10 mouse cellular contexts compared by ENCODE assay signal in genomic region chr5:125243928-125244327, GRCm38 (mm10).
A peak's percentile ranks its signal among the peaks of the same experiment; 100 is the strongest.
DNase-seq lines count a peak whose midpoint lies in the region; ATAC-seq and TF ChIP-seq lines count a peak whose summit lies in the region.
"Had no signal": no experiment of that assay in that cellular context is flagged by ENCODE, and none has a peak within 500 bp of the region (broad histone marks: within the 10 kb centered on the region; RNA-seq: fewer than 3 reads in every experiment).

No protein-coding gene starts in this region.

- ATAC-seq in kidney, embryonic 16.5 days (ENCODE audit: low FRiP score, low TSS enrichment) = no peak
- ATAC-seq in midbrain, embryonic 14.5 days (ENCODE audit: low FRiP score, low TSS enrichment) = no peak

- H3K4me2 ChIP-seq in kidney, embryonic 16.5 days (replicated peaks; ENCODE audit: low read depth, low read length) = no peak overlapping the region
- H3K4me2 ChIP-seq in midbrain, embryonic 14.5 days (ENCODE audit: low read length) = no peak overlapping the region
- H3K4me2 ChIP-seq: heart, embryonic 15.5 days had no signal

- no peak overlapping the region for H3K9ac ChIP-seq in kidney, embryonic 16.5 days (replicated peaks; ENCODE audit: low read length)
- no peak overlapping the region for H3K9ac ChIP-seq in midbrain, embryonic 14.5 days (replicated peaks; ENCODE audit: low read length)
- H3K9ac ChIP-seq: heart, embryonic 15.5 days had no signal

- WGBS in kidney, embryonic 16.5 days = 55% methylated on average over 6 of the region's 6 CpGs
- WGBS in midbrain, embryonic 14.5 days = 17% methylated on average over 6 of the region's 6 CpGs

- peaks cover 18% of the 10 kb centered on the region for H3K4me1 ChIP-seq in kidney, embryonic 16.5 days (ENCODE audit: insufficient read depth, low read length)
- peaks cover 28% of the 10 kb centered on the region for H3K4me1 ChIP-seq in midbrain, embryonic 14.5 days (ENCODE audit: control insufficient read depth, insufficient read depth, low read length)

- TF ChIP-seq CTCF in layer of hippocampus, adult 2 months (conservative IDR thresholded peaks at IDR 0.05) = no peak

- no peak overlapping the region for H3K27ac ChIP-seq in kidney, embryonic 16.5 days (ENCODE audit: low read length)
- peak overlapping the region; percentile 87 for H3K27ac ChIP-seq in layer of hippocampus, adult 2 months
- H3K27ac ChIP-seq in midbrain, embryonic 14.5 days (replicated peaks; ENCODE audit: low read depth, low read length) = peak overlapping the region; percentile 95
- H3K27ac ChIP-seq: heart, embryonic 15.5 days had no signal

- no peaks in the 10 kb centered on the region for H3K9me3 ChIP-seq in kidney, embryonic 16.5 days (ENCODE audit: low read length)
- H3K9me3 ChIP-seq in midbrain, embryonic 14.5 days (ENCODE audit: control insufficient read depth, low read length) = no peaks in the 10 kb centered on the region
- H3K9me3 ChIP-seq: heart, embryonic 15.5 days had no signal

- no peak overlapping the region for H3K4me3 ChIP-seq in kidney, embryonic 16.5 days (ENCODE audit: low read length)
- H3K4me3 ChIP-seq in layer of hippocampus, adult 2 months = no peak overlapping the region
- H3K4me3 ChIP-seq in midbrain, embryonic 14.5 days (replicated peaks; ENCODE audit: low read depth, low read length) = no peak overlapping the region
- H3K4me3 ChIP-seq: heart, embryonic 15.5 days; megakaryocyte, embryonic 14.5 days had no signal

- DNase-seq in kidney, postnatal 10 days = peak; percentile 26
- peak; percentile 95 to 98 for DNase-seq in layer of hippocampus, adult 2 months (ENCODE audit: low spot score in 2 of 2)
- peak; percentile 54 for DNase-seq in midbrain, embryonic 14.5 days
- DNase-seq in thymus, postnatal 10 days (ENCODE audit: low spot score in 2 of 2) = peak; percentile 84 to 89
- no peak for DNase-seq in kidney, adult 9 months
- DNase-seq in gastrocnemius, adult 8-10 months (ENCODE audit: low spot score in 2 of 2) = no peak
- DNase-seq in kidney, adult 11 months = no peak

- no peaks in the 10 kb centered on the region for H3K36me3 ChIP-seq in kidney, embryonic 16.5 days (ENCODE audit: insufficient read depth, low read length)
- H3K36me3 ChIP-seq in midbrain, embryonic 14.5 days (ENCODE audit: control insufficient read depth, insufficient read depth, low read length) = no peaks in the 10 kb centered on the region
- H3K36me3 ChIP-seq: heart, embryonic 15.5 days had no signal

- H3K27me3 ChIP-seq in kidney, embryonic 16.5 days (ENCODE audit: insufficient read depth, low read length) = no peaks in the 10 kb centered on the region
- H3K27me3 ChIP-seq in midbrain, embryonic 14.5 days (ENCODE audit: control insufficient read depth, insufficient read depth, low read length) = no peaks in the 10 kb centered on the region

Comparison
In these comparisons a context has a peak if more than half of its experiments do, and no peak if none do; other contexts are left out.
1. DNase-seq: peak in kidney, postnatal 10 days (single experiment), layer of hippocampus, adult 2 months (2 of 2), midbrain, embryonic 14.5 days (single experiment) and thymus, postnatal 10 days (2 of 2); none in kidney, adult 9 months (single experiment), gastrocnemius, adult 8-10 months (0 of 2) and kidney, adult 11 months (single experiment).